In the genomic region with DNA sequence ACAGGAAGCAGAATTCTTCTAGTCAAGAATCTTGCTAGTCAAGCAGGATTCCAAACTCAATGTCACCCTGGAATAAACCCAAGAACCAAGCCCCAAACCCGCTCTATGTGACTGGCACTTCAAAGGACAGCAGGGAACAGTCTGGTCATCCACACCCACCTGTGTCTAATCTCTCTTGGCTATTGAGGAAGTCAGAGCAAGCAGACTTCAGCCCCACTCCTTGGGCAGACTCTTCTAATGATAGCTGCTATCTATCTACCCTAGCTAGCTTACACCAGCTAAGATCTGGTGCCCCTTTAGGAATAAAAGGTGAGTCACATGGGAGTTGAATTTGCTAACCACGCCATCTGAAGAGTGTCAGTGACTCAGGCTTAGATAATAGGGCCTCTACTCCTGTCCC, we compare ENCODE assay signal across 13 mouse cellular contexts. TPM values are rescaled to one million over a fixed set of nuclear protein-coding genes. Genes with fewer than 3 reads are reported as not detected.
DNase-seq lines count a peak whose midpoint lies in the region; ATAC-seq and TF ChIP-seq lines count a peak whose summit lies in the region.
"Had no signal": no experiment of that assay in that cellular context is flagged by ENCODE, and none has a peak within 500 bp of the region (broad histone marks: within the 10 kb centered on the region; RNA-seq: fewer than 3 reads in every experiment).

No protein-coding gene starts in this region.

- DNase-seq in heart, postnatal 4 days = no peak
- DNase-seq in neural tube, embryonic 10.5 days (ENCODE audit: extremely low spot score, low spot score) = no peak
- peak; percentile 38 for DNase-seq in stomach, postnatal 0 days (ENCODE audit: low spot score)
- no peak for DNase-seq in frontal cortex, adult 2 months (ENCODE audit: extremely low spot score in 1 of 2, low spot score in 1 of 2)
- DNase-seq: cerebellum, adult 11 months had no signal

- no peaks in the 10 kb centered on the region for H3K9me3 ChIP-seq in heart, embryonic 13.5 days
- no peaks in the 10 kb centered on the region for H3K9me3 ChIP-seq in neural tube, embryonic 15.5 days (replicated peaks)
- no peaks in the 10 kb centered on the region for H3K9me3 ChIP-seq in intestine, embryonic 16.5 days (ENCODE audit: control insufficient read depth, low read length)
- H3K9me3 ChIP-seq in stomach, postnatal 0 days (ENCODE audit: control insufficient read depth, low read length) = no peaks in the 10 kb centered on the region
- H3K9me3 ChIP-seq: G1E; midbrain, embryonic 12.5 days had no signal

- no peak overlapping the region for H3K4me3 ChIP-seq in heart, embryonic 13.5 days
- no peak overlapping the region for H3K4me3 ChIP-seq in neural tube, embryonic 15.5 days (replicated peaks)
- no peak overlapping the region for H3K4me3 ChIP-seq in intestine, embryonic 16.5 days (ENCODE audit: low read length)
- H3K4me3 ChIP-seq in stomach, postnatal 0 days (ENCODE audit: low read depth, low read length) = no peak overlapping the region
- H3K4me3 ChIP-seq: midbrain, embryonic 12.5 days had no signal

- peaks cover 34% of the 10 kb centered on the region for H3K4me1 ChIP-seq in heart, embryonic 13.5 days
- no peaks in the 10 kb centered on the region for H3K4me1 ChIP-seq in neural tube, embryonic 15.5 days
- H3K4me1 ChIP-seq in intestine, embryonic 16.5 days (ENCODE audit: control insufficient read depth, insufficient read depth, low read length) = peaks cover 24% of the 10 kb centered on the region
- H3K4me1 ChIP-seq in stomach, postnatal 0 days (replicated peaks; ENCODE audit: control insufficient read depth, insufficient read depth) = peaks cover 2% of the 10 kb centered on the region
- H3K4me1 ChIP-seq: midbrain, embryonic 12.5 days had no signal

- H3K27ac ChIP-seq in heart, embryonic 13.5 days (replicated peaks) = peak overlapping the region; percentile 86
- H3K27ac ChIP-seq in neural tube, embryonic 15.5 days (replicated peaks) = 0 out of 2 replicates have a peak overlapping the region, but pooled peaks have one; percentile 9
- H3K27ac ChIP-seq in intestine, embryonic 16.5 days (ENCODE audit: low read length) = peak overlapping the region; percentile 65
- H3K27ac ChIP-seq in stomach, postnatal 0 days (replicated peaks) = peak overlapping the region; percentile 67
- H3K27ac ChIP-seq: midbrain, embryonic 12.5 days had no signal

- WGBS in heart, embryonic 13.5 days = 28% methylated on average over 2 of the region's 2 CpGs
- WGBS in neural tube, embryonic 15.5 days = 75% methylated on average over 2 of the region's 2 CpGs
- 65% methylated on average over 2 of the region's 2 CpGs for WGBS in intestine, embryonic 16.5 days
- WGBS in stomach, postnatal 0 days = 37% methylated on average over 2 of the region's 2 CpGs

- peak overlapping the region; percentile 58; the same call in 1 of the 2 replicates for H3K9ac ChIP-seq in heart, embryonic 13.5 days
- H3K9ac ChIP-seq in neural tube, embryonic 15.5 days (replicated peaks) = no peak overlapping the region
- no peak overlapping the region for H3K9ac ChIP-seq in intestine, embryonic 16.5 days (ENCODE audit: low read depth, low read length)
- H3K9ac ChIP-seq in stomach, postnatal 0 days (ENCODE audit: low read length) = no peak overlapping the region
- H3K9ac ChIP-seq: midbrain, embryonic 12.5 days had no signal

- ATAC-seq in heart, embryonic 13.5 days (ENCODE audit: extremely low read depth, insufficient number of reproducible peaks, low FRiP score, low TSS enrichment) = no peak
- no peak for ATAC-seq in neural tube, embryonic 15.5 days (ENCODE audit: low FRiP score)
- peak; percentile 98 for ATAC-seq in intestine, embryonic 16.5 days
- ATAC-seq in stomach, postnatal 0 days (ENCODE audit: low FRiP score, low TSS enrichment) = peak; percentile 87
- ATAC-seq in erythroid progenitor cell, adult 5-6 weeks (replicated peaks; ENCODE audit: low FRiP score, poor library complexity, severe bottlenecking) = no peak

- H3K27me3 ChIP-seq in heart, embryonic 13.5 days (replicated peaks) = no peaks in the 10 kb centered on the region
- H3K27me3 ChIP-seq in neural tube, embryonic 15.5 days (replicated peaks) = no peaks in the 10 kb centered on the region
- H3K27me3 ChIP-seq in intestine, embryonic 16.5 days (replicated peaks; ENCODE audit: control insufficient read depth, insufficient read depth, low read length) = no peaks in the 10 kb centered on the region
- H3K27me3 ChIP-seq in stomach, postnatal 0 days (ENCODE audit: control insufficient read depth, insufficient read depth, low read length) = no peaks in the 10 kb centered on the region
- H3K27me3 ChIP-seq: midbrain, embryonic 12.5 days had no signal

- peaks cover 90% of the 10 kb centered on the region for H3K36me3 ChIP-seq in heart, embryonic 13.5 days
- peaks cover 67% of the 10 kb centered on the region for H3K36me3 ChIP-seq in neural tube, embryonic 15.5 days
- peaks cover 7% of the 10 kb centered on the region for H3K36me3 ChIP-seq in intestine, embryonic 16.5 days (ENCODE audit: control insufficient read depth, insufficient read depth, low read length)
- H3K36me3 ChIP-seq in stomach, postnatal 0 days (ENCODE audit: control insufficient read depth, insufficient read depth, low read length) = peaks cover 32% of the 10 kb centered on the region

- no peak for TF ChIP-seq EP300 in stomach, postnatal 0 days (optimal IDR thresholded peaks at IDR 0.05)

- no peak for TF ChIP-seq CTCF in stomach, postnatal 0 days (IDR thresholded peaks at IDR 0.05; ENCODE audit: low read depth)

- no peak overlapping the region for H3K4me2 ChIP-seq in heart, embryonic 13.5 days
- H3K4me2 ChIP-seq in neural tube, embryonic 15.5 days = no peak overlapping the region
- H3K4me2 ChIP-seq in intestine, embryonic 16.5 days (ENCODE audit: low read depth, low read length) = no peak overlapping the region
- no peak overlapping the region for H3K4me2 ChIP-seq in stomach, postnatal 0 days (replicated peaks; ENCODE audit: low read depth)
- H3K4me2 ChIP-seq: midbrain, embryonic 12.5 days had no signal

RNA-seq across cellular contexts. Expression of a gene that starts 31.7 kb away (rescaled TPM):
- polyA plus RNA-seq in heart, embryonic 13.5 days (2015; fragmentation: Nextera tagmentation; extraction: Ambion mirVana) = 60.6 and 63.6 TPM in 2 replicates
- total RNA-seq in heart, postnatal 4 days (2021) = 100 to 1,000 TPM; 161 to 162 TPM
- 27.5 and 27.6 TPM in 2 replicates for polyA plus RNA-seq in neural tube, embryonic 15.5 days (2015; fragmentation: Nextera tagmentation; extraction: Ambion mirVana)
- 57.2 and 64.1 TPM in 2 replicates for polyA plus RNA-seq in intestine, embryonic 16.5 days (2015; fragmentation: Nextera tagmentation; extraction: Ambion mirVana)
- 34.5 and 38.8 TPM in 2 replicates for polyA plus RNA-seq in stomach, postnatal 0 days (2015; fragmentation: Nextera tagmentation; extraction: Ambion mirVana)
- total RNA-seq in erythroid progenitor cell, adult 5-6 weeks (2015; ENCODE audit: low replicate concordance) = 11.2 and 15.1 TPM in 2 replicates
- 7.0 and 18.7 TPM in 2 replicates for total RNA-seq in erythroid progenitor cell, adult 5-6 weeks (2017; ENCODE audit: low replicate concordance)
- polyA plus RNA-seq in frontal cortex, adult 2 months (2012; rRNA removed) = 42.1 and 45.8 TPM in 2 replicates

RNA-seq across cellular contexts. Expression of a gene that starts 40.0 kb away (rescaled TPM):
- 0.10 and 0.12 TPM in 2 replicates for polyA plus RNA-seq in heart, embryonic 13.5 days (2015; fragmentation: Nextera tagmentation; extraction: Ambion mirVana)
- under 1 TPM in 1 of 2 experiments, not detected in 1; 0.11 TPM for total RNA-seq in heart, postnatal 4 days (2021)
- polyA plus RNA-seq in neural tube, embryonic 15.5 days (2015; fragmentation: Nextera tagmentation; extraction: Ambion mirVana) = 0.28 and 0.36 TPM in 2 replicates
- 0.07 and 0.12 TPM in 2 replicates for polyA plus RNA-seq in intestine, embryonic 16.5 days (2015; fragmentation: Nextera tagmentation; extraction: Ambion mirVana)
- 0.07 and 0.11 TPM in 2 replicates for polyA plus RNA-seq in stomach, postnatal 0 days (2015; fragmentation: Nextera tagmentation; extraction: Ambion mirVana)
- not detected in 2 replicates for total RNA-seq in erythroid progenitor cell, adult 5-6 weeks (2015; ENCODE audit: low replicate concordance)
- total RNA-seq in erythroid progenitor cell, adult 5-6 weeks (2017; ENCODE audit: low replicate concordance) = not detected in 2 replicates
- not detected in 2 replicates for polyA plus RNA-seq in frontal cortex, adult 2 months (2012; rRNA removed)
- total RNA-seq: left cerebral cortex, adult 8-10 months had no signal
- polyA plus RNA-seq: G1E had no signal

RNA-seq across cellular contexts. Expression of a gene that starts 51.7 kb away (rescaled TPM):
- 272 and 285 TPM in 2 replicates for polyA plus RNA-seq in heart, embryonic 13.5 days (2015; fragmentation: Nextera tagmentation; extraction: Ambion mirVana)
- 100 to 1,000 TPM; 109 to 112 TPM for total RNA-seq in heart, postnatal 4 days (2021)
- polyA plus RNA-seq in neural tube, embryonic 15.5 days (2015; fragmentation: Nextera tagmentation; extraction: Ambion mirVana) = 189 and 204 TPM in 2 replicates
- polyA plus RNA-seq in intestine, embryonic 16.5 days (2015; fragmentation: Nextera tagmentation; extraction: Ambion mirVana) = 184 and 206 TPM in 2 replicates
- polyA plus RNA-seq in stomach, postnatal 0 days (2015; fragmentation: Nextera tagmentation; extraction: Ambion mirVana) = 111 and 123 TPM in 2 replicates
- total RNA-seq in erythroid progenitor cell, adult 5-6 weeks (2015; ENCODE audit: low replicate concordance) = 59.8 and 66.2 TPM in 2 replicates
- total RNA-seq in erythroid progenitor cell, adult 5-6 weeks (2017; ENCODE audit: low replicate concordance) = 21.6 and 28.2 TPM in 2 replicates
- 54.9 and 56.1 TPM in 2 replicates for polyA plus RNA-seq in frontal cortex, adult 2 months (2012; rRNA removed)

RNA-seq across cellular contexts. Expression of a gene that starts 58.9 kb away (rescaled TPM):
- not detected in 2 replicates for polyA plus RNA-seq in heart, embryonic 13.5 days (2015; fragmentation: Nextera tagmentation; extraction: Ambion mirVana)
- total RNA-seq in heart, postnatal 4 days (2021) = 10 to 100 TPM; 15.3 to 22.6 TPM
- polyA plus RNA-seq in neural tube, embryonic 15.5 days (2015; fragmentation: Nextera tagmentation; extraction: Ambion mirVana) = not detected in 2 replicates
- not detected in 2 replicates for polyA plus RNA-seq in intestine, embryonic 16.5 days (2015; fragmentation: Nextera tagmentation; extraction: Ambion mirVana)
- polyA plus RNA-seq in stomach, postnatal 0 days (2015; fragmentation: Nextera tagmentation; extraction: Ambion mirVana) = not detected in 2 replicates
- total RNA-seq in erythroid progenitor cell, adult 5-6 weeks (2015; ENCODE audit: low replicate concordance) = not detected in 2 replicates
- 1.1 TPM in 1 of 2 replicates, not detected in the other for total RNA-seq in erythroid progenitor cell, adult 5-6 weeks (2017; ENCODE audit: low replicate concordance)
- not detected in 2 replicates for polyA plus RNA-seq in frontal cortex, adult 2 months (2012; rRNA removed)
- total RNA-seq: G1E had no signal
- polyA plus RNA-seq: G1E; midbrain, embryonic 12.5 days; thymus, postnatal 0 days had no signal

RNA-seq across cellular contexts. Expression of a gene that starts 59.3 kb away (rescaled TPM):
- 26.1 and 26.6 TPM in 2 replicates for polyA plus RNA-seq in heart, embryonic 13.5 days (2015; fragmentation: Nextera tagmentation; extraction: Ambion mirVana)
- total RNA-seq in heart, postnatal 4 days (2021) = 10 to 100 TPM; 18.9 to 20.2 TPM
- 52.7 and 53.0 TPM in 2 replicates for polyA plus RNA-seq in neural tube, embryonic 15.5 days (2015; fragmentation: Nextera tagmentation; extraction: Ambion mirVana)
- 29.0 and 31.6 TPM in 2 replicates for polyA plus RNA-seq in intestine, embryonic 16.5 days (2015; fragmentation: Nextera tagmentation; extraction: Ambion mirVana)
- polyA plus RNA-seq in stomach, postnatal 0 days (2015; fragmentation: Nextera tagmentation; extraction: Ambion mirVana) = 18.1 and 18.2 TPM in 2 replicates
- total RNA-seq in erythroid progenitor cell, adult 5-6 weeks (2015; ENCODE audit: low replicate concordance) = 29.3 and 36.0 TPM in 2 replicates
- total RNA-seq in erythroid progenitor cell, adult 5-6 weeks (2017; ENCODE audit: low replicate concordance) = 42.9 and 47.5 TPM in 2 replicates
- 27.7 and 31.7 TPM in 2 replicates for polyA plus RNA-seq in frontal cortex, adult 2 months (2012; rRNA removed)

Comparison
In these comparisons a context has a peak if more than half of its experiments do, and no peak if none do; other contexts are left out.
1. ATAC-seq: peak in intestine, embryonic 16.5 days (single experiment) and stomach, postnatal 0 days (single experiment); none in heart, embryonic 13.5 days (single experiment), neural tube, embryonic 15.5 days (single experiment) and erythroid progenitor cell, adult 5-6 weeks (single experiment).
2. H3K27ac ChIP-seq: peak in every context shown above with its lines; median percentile 86 in heart, embryonic 13.5 days; 67 in stomach, postnatal 0 days; 65 in intestine, embryonic 16.5 days; 9 in neural tube, embryonic 15.5 days.